Mouse (Mus musculus): Measurements from ENCODE around the gene Lsm4. TPM values are rescaled to one million over a fixed set of nuclear protein-coding genes. Genes with fewer than 3 reads are reported as not detected.

Lsm4 gene
- polyA plus RNA-seq, 1 experiment from 2014 or later, result 214 TPM

DNA sequence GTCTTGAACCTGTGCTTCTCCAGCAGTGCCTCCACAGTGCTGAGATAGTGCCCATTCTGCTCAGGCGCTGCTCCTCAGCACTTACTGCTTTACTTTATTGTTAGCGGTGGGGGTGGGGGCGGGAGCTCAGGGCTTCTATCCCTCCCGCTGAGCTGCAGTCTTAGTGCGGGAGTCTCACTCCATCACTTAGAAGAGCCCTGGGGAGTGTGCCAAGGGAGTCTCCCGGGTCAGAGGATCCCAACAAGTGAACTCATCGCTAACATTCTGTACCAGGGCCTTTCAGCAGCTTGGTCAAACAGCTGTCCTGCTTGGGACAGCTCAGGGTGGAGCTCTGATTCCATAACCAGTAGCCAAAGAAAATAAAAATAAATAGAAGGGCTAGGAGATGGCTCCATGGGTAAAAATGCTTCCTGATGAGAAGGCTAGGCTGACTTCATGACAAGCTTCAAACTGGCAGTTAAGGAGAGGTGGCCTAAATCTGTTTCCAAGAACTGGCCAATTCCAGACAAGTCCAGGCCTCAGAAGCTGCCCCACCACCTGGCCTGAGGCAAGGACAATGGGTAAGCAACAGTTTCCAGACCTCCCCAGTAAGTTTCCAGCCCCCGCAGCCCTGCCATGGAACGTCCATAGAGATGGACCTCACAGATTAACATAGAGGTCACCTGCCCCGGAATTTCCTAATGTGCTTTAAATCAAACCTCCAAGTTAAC is 1.3 kb upstream of the Lsm4 start:
- peak overlapping the region; percentile 93; the same call in 1 of the 2 replicates for H3K27ac ChIP-seq (replicated peaks)
- 65% methylated on average over 10 of the region's 10 CpGs for WGBS
- peaks cover 5% of the 10 kb centered on the region; the same call in 1 of the 2 replicates for H3K36me3 ChIP-seq
- no peak overlapping the region for H3K9ac ChIP-seq
- no peak overlapping the region for H3K4me3 ChIP-seq
- peaks cover 34% of the 10 kb centered on the region for H3K4me1 ChIP-seq (replicated peaks)
- H3K27me3 ChIP-seq, result no peaks in the 10 kb centered on the region
- H3K4me2 ChIP-seq, result no peak overlapping the region
- H3K9me3 ChIP-seq, result no peaks in the 10 kb centered on the region
- no peak for ATAC-seq (ENCODE audit: low read depth)

DNA sequence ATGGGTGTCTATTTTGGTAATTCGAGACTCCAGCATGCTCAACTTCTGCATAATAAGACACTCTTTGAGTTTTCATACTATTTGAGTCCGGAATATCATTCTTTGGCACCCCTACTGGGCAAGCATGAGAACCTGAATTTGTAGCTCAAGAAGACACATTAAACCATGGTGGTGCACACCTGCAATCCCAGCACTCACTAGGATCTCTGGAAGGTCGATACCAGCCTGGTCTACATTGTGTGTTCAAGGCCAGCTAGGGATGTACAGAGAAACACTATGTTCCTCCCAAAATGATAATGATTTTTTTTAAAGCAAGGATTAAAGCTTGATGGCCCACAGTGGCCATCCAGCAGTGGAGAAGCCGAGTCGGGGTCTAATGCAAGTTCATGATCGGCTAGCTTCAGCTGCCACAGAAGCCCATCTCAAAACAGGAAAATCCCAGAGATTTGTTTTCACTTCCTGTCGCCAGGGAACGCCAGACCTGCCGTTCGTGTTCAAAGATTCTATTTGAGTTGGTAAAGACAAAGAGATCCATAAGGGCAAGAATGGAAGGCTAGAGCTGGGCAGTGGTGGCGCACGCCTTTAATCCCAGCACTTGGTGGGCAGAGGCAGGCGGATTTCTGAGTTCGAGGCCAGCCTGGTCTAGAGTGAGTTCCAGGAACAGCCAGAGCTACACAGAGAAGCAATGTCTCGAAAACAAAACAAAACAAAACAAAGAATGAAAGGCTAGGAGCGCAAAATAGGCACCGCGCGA is 546 bp upstream of the Lsm4 start:
- H3K27me3 ChIP-seq, result no peaks in the 10 kb centered on the region
- peaks cover 34% of the 10 kb centered on the region for H3K4me1 ChIP-seq (replicated peaks)
- peak overlapping the region; percentile 60 for H3K4me3 ChIP-seq
- H3K27ac ChIP-seq (replicated peaks), result peak overlapping the region; percentile 93
- no peaks in the 10 kb centered on the region for H3K9me3 ChIP-seq
- H3K4me2 ChIP-seq, result peak overlapping the region; percentile 80
- H3K36me3 ChIP-seq, result peaks cover 7% of the 10 kb centered on the region; the same call in 1 of the 2 replicates
- 39% methylated on average over 19 of the region's 19 CpGs for WGBS
- ATAC-seq (ENCODE audit: low read depth), result peak; percentile 58
- peak overlapping the region; percentile 72 for H3K9ac ChIP-seq

DNA sequence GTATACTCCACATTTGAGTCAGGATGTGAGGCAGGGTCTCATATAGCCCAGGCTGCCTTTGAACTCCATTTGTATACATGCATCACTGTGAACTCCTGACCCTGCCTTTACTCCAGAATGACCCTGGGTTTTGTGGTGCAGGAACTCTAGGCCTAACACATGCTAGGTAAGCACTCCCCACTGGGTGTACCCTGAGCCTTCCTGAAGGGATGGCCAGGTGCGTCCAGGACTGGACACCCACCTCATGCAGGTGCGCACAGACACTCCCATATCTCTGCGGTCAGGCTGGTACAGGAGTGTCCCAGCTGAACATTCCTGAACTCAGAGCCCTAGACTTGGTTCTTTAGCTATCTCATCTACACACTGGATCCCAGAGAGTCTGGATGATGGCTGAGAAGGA is 1.1 kb downstream of the Lsm4 start:
- H3K36me3 ChIP-seq, result peaks cover 23% of the 10 kb centered on the region
- H3K4me2 ChIP-seq, result peak overlapping the region; percentile 80
- H3K4me3 ChIP-seq, result peak overlapping the region; percentile 60
- peak overlapping the region; percentile 97 for H3K27ac ChIP-seq (replicated peaks)
- no peaks in the 10 kb centered on the region for H3K9me3 ChIP-seq
- peak overlapping the region; percentile 77 for H3K9ac ChIP-seq
- H3K27me3 ChIP-seq, result no peaks in the 10 kb centered on the region
- H3K4me1 ChIP-seq (replicated peaks), result peaks cover 34% of the 10 kb centered on the region
- ATAC-seq (ENCODE audit: low read depth), result no peak; the same call in 1 of the 2 replicates
- 86% methylated on average over 3 of the region's 3 CpGs for WGBS

DNA sequence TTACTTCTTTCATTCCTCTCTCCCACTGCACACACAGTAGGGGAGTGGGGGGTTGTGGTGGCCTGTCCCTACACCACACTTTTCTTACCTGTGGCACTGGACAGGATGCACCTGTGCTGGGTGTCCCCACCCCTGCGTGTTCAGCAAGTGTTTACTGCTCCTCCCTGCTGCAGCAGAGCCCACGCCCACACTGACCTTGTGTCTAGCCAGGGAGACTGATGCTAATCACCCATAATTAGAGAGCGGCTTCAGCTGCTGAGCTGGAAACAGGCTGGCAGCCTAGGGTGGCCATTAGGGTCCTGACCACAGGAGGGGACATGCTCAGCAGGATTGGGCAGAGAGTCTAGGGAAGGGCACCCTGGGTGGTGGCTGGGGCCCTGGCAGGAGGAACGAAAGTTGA is 1.7 kb downstream of the Lsm4 start:
- Histone ChIP-seq H3K27me3 (no peaks in the 10 kb centered on the region), H3K36me3 (peaks cover 29% of the 10 kb centered on the region), H3K27ac (replicated peaks) (peak overlapping the region; percentile 97), H3K4me2 (peak overlapping the region; percentile 80; the same call in 1 of the 2 replicates), H3K4me3 (no peak overlapping the region; the same call in 1 of the 2 replicates), H3K9ac (peak overlapping the region; percentile 77), H3K9me3 (no peaks in the 10 kb centered on the region), H3K4me1 (replicated peaks) (peaks cover 34% of the 10 kb centered on the region)
- no peak for ATAC-seq (ENCODE audit: low read depth)
- 84% methylated on average over 4 of the region's 4 CpGs for WGBS

DNA sequence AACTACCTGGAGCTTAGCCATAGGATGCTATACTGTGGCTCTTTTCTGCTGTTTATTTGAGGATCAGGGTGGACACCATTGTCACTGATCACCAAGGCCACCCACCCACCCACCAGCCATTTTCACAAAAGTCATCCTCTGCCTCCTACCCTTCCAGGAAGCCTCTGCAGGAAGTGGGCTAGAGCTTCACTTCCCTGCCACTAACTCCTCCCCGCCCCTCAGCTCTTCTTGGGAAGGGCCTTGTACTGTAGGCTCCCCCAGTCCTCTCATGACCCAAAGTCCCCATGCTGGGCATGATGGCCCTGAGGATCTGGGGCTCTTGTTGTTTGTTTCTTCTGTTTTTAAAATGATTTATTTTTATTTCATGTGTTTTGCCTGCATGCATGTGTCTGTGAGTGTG is 2.3 kb downstream of the Lsm4 start:
- Histone ChIP-seq H3K27ac (replicated peaks) (no peak overlapping the region), H3K4me3 (no peak overlapping the region), H3K9me3 (no peaks in the 10 kb centered on the region), H3K9ac (peak overlapping the region; percentile 77; the same call in 1 of the 2 replicates), H3K4me2 (no peak overlapping the region), H3K36me3 (peaks cover 31% of the 10 kb centered on the region), H3K4me1 (replicated peaks) (peaks cover 34% of the 10 kb centered on the region), H3K27me3 (no peaks in the 10 kb centered on the region)
- no peak for ATAC-seq (ENCODE audit: low read depth)
- WGBS, result 87% methylated on average over 1 of the region's 1 CpGs

DNA sequence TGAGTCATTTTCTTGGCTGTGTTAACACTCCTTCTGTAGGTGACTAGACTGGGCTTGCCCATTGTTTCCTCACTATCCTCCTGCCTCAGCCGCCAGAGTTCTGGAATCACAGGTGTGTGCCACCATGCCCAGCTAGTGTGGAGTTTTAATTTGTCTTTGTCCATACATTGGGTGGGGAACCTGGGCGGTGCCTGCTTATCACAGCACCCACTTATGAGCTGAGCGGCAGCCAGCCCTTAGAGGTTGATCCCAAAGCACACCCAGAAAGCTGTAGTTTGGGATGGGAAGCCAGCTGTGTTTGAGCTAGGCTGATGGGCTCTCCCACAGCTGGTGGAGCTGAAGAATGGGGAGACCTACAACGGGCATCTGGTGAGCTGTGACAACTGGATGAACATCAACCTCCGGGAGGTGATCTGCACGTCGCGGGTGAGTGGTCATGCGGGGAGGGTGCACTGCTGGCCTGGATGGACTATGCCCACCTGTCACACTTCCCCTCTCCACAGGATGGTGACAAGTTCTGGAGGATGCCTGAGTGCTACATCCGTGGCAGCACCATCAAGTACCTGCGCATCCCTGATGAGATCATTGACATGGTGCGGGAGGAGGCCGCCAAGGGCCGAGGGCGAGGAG is 4.5 kb downstream of the Lsm4 start:
- Histone ChIP-seq H3K36me3 (peaks cover 31% of the 10 kb centered on the region), H3K4me2 (no peak overlapping the region), H3K4me3 (no peak overlapping the region), H3K9ac (no peak overlapping the region), H3K27ac (replicated peaks) (no peak overlapping the region), H3K27me3 (no peaks in the 10 kb centered on the region), H3K9me3 (no peaks in the 10 kb centered on the region), H3K4me1 (replicated peaks) (peaks cover 28% of the 10 kb centered on the region)
- ATAC-seq (ENCODE audit: low read depth), result no peak
- WGBS, result 94% methylated on average over 15 of the region's 15 CpGs

DNA sequence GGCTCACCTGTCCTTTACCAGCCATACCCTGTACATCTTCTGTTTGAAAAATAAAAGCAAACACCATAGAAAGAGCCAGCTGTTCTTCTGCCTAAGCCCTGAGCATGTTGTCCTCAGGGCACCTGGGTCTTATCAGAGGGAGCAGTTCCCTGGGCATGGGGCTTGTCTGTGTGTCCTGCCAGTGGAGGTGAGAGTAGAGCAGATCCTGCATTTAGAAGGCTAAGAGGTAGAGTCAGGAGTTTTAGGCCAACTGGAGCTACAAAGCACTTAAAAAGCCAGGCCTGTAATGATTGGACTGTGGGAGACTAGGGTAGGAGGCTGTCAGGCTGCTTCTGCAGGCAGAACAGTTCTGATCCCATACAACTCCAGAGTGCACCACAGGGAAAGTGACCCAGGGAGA is 5.6 kb downstream of the Lsm4 start:
- H3K4me2 ChIP-seq, result no peak overlapping the region
- peaks cover 31% of the 10 kb centered on the region for H3K36me3 ChIP-seq
- peaks cover 25% of the 10 kb centered on the region for H3K4me1 ChIP-seq (replicated peaks)
- H3K27me3 ChIP-seq, result no peaks in the 10 kb centered on the region
- H3K9ac ChIP-seq, result no peak overlapping the region
- H3K9me3 ChIP-seq, result no peaks in the 10 kb centered on the region
- no peak overlapping the region for H3K27ac ChIP-seq (replicated peaks)
- no peak overlapping the region for H3K4me3 ChIP-seq
- no peak for ATAC-seq (ENCODE audit: low read depth)

DNA sequence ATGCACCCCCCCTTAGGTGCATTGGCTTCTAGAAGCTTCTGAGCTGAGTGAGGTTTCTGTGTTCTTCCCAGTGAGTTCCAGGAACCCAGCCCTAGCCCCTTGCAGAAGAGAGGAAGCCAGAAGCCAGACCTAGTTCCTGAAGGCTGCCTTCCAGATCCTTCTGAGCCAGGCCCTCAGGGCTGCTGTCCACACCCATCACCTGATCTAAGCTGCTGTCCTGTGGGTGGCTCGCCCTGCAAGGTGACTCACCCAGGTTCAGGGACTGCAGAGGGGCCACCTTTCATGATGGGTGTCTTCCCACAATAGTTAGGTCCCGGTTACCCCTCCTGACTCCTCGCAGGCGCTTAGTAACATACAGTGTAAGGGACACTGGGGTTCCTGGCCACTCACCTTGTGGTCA is 6.4 kb downstream of the Lsm4 start:
- H3K9ac ChIP-seq, result no peak overlapping the region
- H3K4me3 ChIP-seq, result no peak overlapping the region
- no peak overlapping the region for H3K4me2 ChIP-seq
- no peak overlapping the region for H3K27ac ChIP-seq (replicated peaks)
- WGBS, result 89% methylated on average over 4 of the region's 4 CpGs
- no peaks in the 10 kb centered on the region for H3K27me3 ChIP-seq
- peaks cover 21% of the 10 kb centered on the region for H3K4me1 ChIP-seq (replicated peaks)
- ATAC-seq (ENCODE audit: low read depth), result no peak
- no peaks in the 10 kb centered on the region for H3K9me3 ChIP-seq
- peaks cover 31% of the 10 kb centered on the region for H3K36me3 ChIP-seq

DNA sequence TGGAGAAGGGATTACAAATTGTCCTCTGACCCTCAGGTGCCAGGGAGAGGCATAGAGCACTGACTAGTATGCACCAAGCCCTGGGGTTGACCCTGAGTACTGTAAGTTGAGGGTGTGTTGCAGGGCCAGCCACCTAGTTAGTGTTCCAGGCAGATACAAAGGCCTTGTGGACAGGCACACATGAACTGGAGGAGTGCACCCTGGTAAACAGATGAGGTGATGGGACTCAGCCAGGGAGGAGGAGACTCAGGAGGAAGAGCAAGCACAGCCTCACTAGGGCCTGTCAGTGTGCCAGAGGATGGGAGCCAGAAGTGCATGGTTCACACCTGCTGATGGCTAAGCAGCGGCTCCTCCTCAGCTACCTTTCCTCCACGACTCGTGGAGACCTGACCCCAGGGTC is 7.0 kb downstream of the Lsm4 start:
- Histone ChIP-seq H3K27me3 (no peaks in the 10 kb centered on the region), H3K4me1 (replicated peaks) (peaks cover 18% of the 10 kb centered on the region), H3K36me3 (peaks cover 31% of the 10 kb centered on the region), H3K9ac (no peak overlapping the region), H3K9me3 (no peaks in the 10 kb centered on the region), H3K4me2 (no peak overlapping the region), H3K27ac (replicated peaks) (no peak overlapping the region), H3K4me3 (no peak overlapping the region)
- ATAC-seq (ENCODE audit: low read depth), result no peak
- 86% methylated on average over 3 of the region's 3 CpGs for WGBS

DNA sequence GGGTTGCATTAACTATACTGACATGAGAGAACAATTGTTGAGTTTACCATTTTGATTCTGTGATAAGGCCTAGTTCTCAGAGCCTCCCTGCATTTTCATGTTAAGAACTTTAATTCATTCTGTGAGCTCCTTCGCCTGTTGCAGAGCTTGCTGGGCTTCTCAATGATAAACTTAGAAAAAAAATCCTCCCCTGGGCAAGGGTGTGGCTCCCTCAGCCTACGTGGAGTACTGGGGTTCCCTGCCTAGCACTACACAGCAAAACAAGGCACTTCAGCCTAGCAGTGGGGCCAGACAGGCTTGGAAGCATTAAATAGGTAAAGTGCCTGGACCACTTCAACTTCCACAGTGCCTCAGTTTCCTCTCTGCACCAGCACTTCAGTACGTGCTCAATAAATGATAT is 8.4 kb downstream of the Lsm4 start:
- WGBS, result 84% methylated on average over 3 of the region's 3 CpGs
- Histone ChIP-seq H3K4me3 (no peak overlapping the region), H3K27me3 (no peaks in the 10 kb centered on the region), H3K9me3 (no peaks in the 10 kb centered on the region), H3K4me2 (no peak overlapping the region), H3K36me3 (peaks cover 28% of the 10 kb centered on the region), H3K4me1 (replicated peaks) (peaks cover 13% of the 10 kb centered on the region), H3K27ac (replicated peaks) (no peak overlapping the region), H3K9ac (no peak overlapping the region)
- ATAC-seq (ENCODE audit: low read depth), result no peak

DNA sequence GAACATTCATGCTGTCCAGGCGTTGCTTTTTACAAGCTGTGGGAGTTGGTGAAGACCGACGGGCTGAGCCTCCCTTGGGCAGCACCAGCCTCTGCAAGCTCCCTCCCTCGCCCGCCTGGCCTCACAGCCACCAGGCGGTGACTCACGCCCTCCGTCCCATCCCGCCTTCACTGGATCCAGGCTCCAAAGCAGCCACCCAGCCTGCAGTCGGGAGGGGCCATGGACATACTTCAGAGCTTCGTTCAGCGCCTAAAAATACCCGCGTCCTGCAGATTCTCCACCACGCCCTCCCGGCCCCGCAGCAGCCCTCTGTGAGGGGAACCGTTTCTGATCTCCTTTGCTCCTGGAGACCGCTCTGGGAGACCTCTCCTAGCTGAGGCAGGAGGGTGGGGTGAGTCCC is 9.1 kb downstream of the Lsm4 start:
- H3K36me3 ChIP-seq, result peaks cover 26% of the 10 kb centered on the region
- H3K27ac ChIP-seq (replicated peaks), result no peak overlapping the region
- peak; percentile 16; the same call in 1 of the 2 replicates for ATAC-seq (ENCODE audit: low read depth)
- H3K9ac ChIP-seq, result peak overlapping the region; percentile 56
- no peaks in the 10 kb centered on the region for H3K27me3 ChIP-seq
- peaks cover 13% of the 10 kb centered on the region for H3K4me1 ChIP-seq (replicated peaks)
- WGBS, result 11% methylated on average over 19 of the region's 19 CpGs
- H3K4me2 ChIP-seq, result peak overlapping the region; percentile 24; the same call in 1 of the 2 replicates
- H3K9me3 ChIP-seq, result no peaks in the 10 kb centered on the region
- H3K4me3 ChIP-seq, result no peak overlapping the region

DNA sequence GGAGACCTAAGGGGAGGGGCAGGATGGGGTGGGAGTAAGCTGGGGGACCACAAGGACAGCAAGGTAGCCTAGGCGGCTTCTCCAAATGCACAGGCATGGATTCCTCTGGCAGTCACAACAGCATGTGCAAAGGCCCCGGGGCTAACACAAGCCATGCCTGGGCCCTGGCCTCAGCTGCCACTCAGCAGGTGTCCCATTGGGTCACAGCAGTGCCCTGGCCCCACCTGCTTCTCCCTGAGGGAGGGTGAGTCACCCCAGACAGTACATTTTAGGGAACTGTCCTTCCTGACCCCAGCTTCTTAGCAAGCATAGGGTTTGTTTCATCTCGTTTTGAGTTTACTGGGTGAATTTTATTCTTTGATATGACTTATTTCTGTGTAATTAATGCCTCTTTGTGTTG is 9.6 kb downstream of the Lsm4 start:
- Histone ChIP-seq H3K4me1 (replicated peaks) (peaks cover 13% of the 10 kb centered on the region), H3K36me3 (peaks cover 22% of the 10 kb centered on the region), H3K27ac (replicated peaks) (no peak overlapping the region), H3K27me3 (no peaks in the 10 kb centered on the region), H3K9ac (no peak overlapping the region), H3K4me2 (no peak overlapping the region), H3K4me3 (no peak overlapping the region), H3K9me3 (no peaks in the 10 kb centered on the region)
- no peak for ATAC-seq (ENCODE audit: low read depth)
- 50% methylated on average over 3 of the region's 3 CpGs for WGBS
